Mouse (Mus musculus): ENCODE measurements around the gene Defa36. TPM values are rescaled to one million over a fixed set of nuclear protein-coding genes. Genes with fewer than 3 reads are reported as not detected.
"Not testable (repeated sequence)": the region's sequence is repeated elsewhere in the genome, so short reads cannot be mapped to it uniquely, and the experiment has no call there.

The Defa36 gene
- not detected in 2 replicates for polyA plus RNA-seq (2016; fragmentation: Nextera tagmentation; extraction: Ambion mirVana)

DNA sequence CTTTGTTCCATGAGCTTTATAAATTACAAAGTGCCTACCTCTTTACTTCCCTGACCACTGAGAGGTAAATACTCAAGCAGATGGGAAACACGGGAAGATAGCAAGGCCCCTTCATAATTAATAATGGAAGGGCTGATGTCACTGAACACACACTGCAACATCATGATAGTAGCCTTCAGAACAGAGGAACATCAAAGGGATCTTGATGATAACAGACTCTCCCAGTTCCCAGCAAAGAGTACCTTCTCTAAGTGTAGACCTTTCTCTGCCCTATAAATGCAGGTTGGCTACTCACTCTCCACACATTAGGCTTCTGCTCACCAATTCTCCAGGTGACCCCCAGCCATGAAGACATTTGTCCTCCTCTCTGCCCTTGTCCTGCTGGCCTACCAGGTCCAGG, at the start of gene Defa36:
TSS of gene Defa36 (plus strand) at position 301 of the 400 bp plus-strand sequence.
- not testable (repeated sequence) for H3K4me3 ChIP-seq; H3K36me3 ChIP-seq; H3K9me3 ChIP-seq; H3K27me3 ChIP-seq; ATAC-seq (ENCODE audit: low FRiP score, low read depth); H3K4me1 ChIP-seq; H3K27ac ChIP-seq (replicated peaks); H3K4me2 ChIP-seq (replicated peaks); H3K9ac ChIP-seq (replicated peaks)
- no CpG with 5 or more reads among the region's 1 CpGs for WGBS

DNA sequence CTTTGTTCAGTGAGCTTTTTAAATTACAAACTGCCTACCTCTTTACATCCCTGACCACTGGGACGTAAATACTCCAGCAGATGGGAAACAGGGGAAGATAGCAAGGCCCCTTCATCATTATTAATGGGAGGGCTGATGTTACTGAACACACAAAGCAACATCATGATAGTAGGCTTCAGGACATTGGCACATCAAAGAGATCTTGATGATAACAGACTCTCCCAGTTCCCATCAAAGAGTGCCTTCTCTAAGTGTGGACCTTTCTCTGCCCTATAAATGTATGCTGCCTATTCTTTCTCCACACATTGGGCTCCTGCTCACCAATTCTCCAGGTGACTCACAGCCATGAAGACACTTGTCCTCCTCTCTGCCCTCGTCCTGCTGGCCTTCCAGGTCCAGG, 49.0 kb upstream of the Defa36 start, which contains the start of gene Defa2:
TSS of gene Defa2 (plus strand) at position 301 of the 400 bp plus-strand sequence.
- not testable (repeated sequence) for H3K4me2 ChIP-seq (replicated peaks); H3K9me3 ChIP-seq; H3K36me3 ChIP-seq; H3K4me1 ChIP-seq; H3K9ac ChIP-seq (replicated peaks); H3K27ac ChIP-seq (replicated peaks); ATAC-seq (ENCODE audit: low FRiP score, low read depth); H3K27me3 ChIP-seq; H3K4me3 ChIP-seq
- WGBS: no CpG with 5 or more reads among the region's 2 CpGs

- WGBS: no CpG with 5 or more reads among the region's 2 CpGs
- not testable (repeated sequence) for ATAC-seq (ENCODE audit: low FRiP score, low read depth); H3K36me3 ChIP-seq; H3K27ac ChIP-seq (replicated peaks); H3K4me3 ChIP-seq; H3K4me1 ChIP-seq; H3K9ac ChIP-seq (replicated peaks); H3K27me3 ChIP-seq; H3K4me2 ChIP-seq (replicated peaks); H3K9me3 ChIP-seq
These were observed 35.7 kb upstream of the Defa36 start, which contains the start of gene Defa33 for GRCm38 (mm10) chr8:21391511-21391910. Gene Defa33 (plus strand): TSS chr8:21391811.

DNA sequence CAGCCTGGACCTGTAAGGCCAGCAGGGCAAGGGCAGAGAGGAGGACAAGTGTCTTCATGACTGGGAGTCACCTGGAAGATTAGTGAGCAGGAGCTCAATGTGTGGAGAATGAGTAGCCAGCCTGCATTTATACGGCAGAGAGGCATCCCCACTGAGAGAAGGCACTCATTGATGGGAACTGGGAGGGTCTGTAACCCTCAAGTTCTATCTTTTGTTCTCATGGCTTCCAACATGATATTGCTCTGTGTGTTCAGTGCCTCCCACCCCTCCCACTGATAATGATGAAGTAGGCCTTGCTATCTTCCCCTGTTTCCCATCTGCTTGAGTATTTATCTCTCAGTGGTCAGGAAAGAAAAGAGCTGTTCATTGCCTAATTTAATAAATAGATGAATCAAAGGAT, 29.2 kb downstream of the Defa36 start, which contains the start of gene Gm7849:
TSS of gene Gm7849 (minus strand) at position 101 of the 400 bp plus-strand sequence.
- H3K4me3 ChIP-seq; ATAC-seq (ENCODE audit: low FRiP score, low read depth); H3K27ac ChIP-seq (replicated peaks); H3K4me1 ChIP-seq; H3K9ac ChIP-seq (replicated peaks); H3K36me3 ChIP-seq; H3K9me3 ChIP-seq; H3K27me3 ChIP-seq; H3K4me2 ChIP-seq (replicated peaks): not testable (repeated sequence)
- WGBS: no CpG with 5 or more reads among the region's 1 CpGs

Other genes starting within 250 kb of the Defa36 start
- not detected in 2 replicates for gene Defa31, start 235.8 kb upstream of the Defa36 start, polyA plus RNA-seq (2016; fragmentation: Nextera tagmentation; extraction: Ambion mirVana)
- not detected in 2 replicates for gene Gm15293, start 225.8 kb upstream of the Defa36 start, polyA plus RNA-seq (2016; fragmentation: Nextera tagmentation; extraction: Ambion mirVana)
- gene Gm15292, start 177.7 kb upstream of the Defa36 start, polyA plus RNA-seq (2016; fragmentation: Nextera tagmentation; extraction: Ambion mirVana): not detected in 2 replicates
- not detected in 2 replicates for gene Defa27, start 111.9 kb upstream of the Defa36 start, polyA plus RNA-seq (2016; fragmentation: Nextera tagmentation; extraction: Ambion mirVana)
- gene Defa29, start 100.4 kb upstream of the Defa36 start, polyA plus RNA-seq (2016; fragmentation: Nextera tagmentation; extraction: Ambion mirVana): not detected in 2 replicates
- gene Defa2, start 48.9 kb upstream of the Defa36 start, polyA plus RNA-seq (2016; fragmentation: Nextera tagmentation; extraction: Ambion mirVana): not detected in 2 replicates
- not detected in 2 replicates for gene Defa33, start 35.6 kb upstream of the Defa36 start, polyA plus RNA-seq (2016; fragmentation: Nextera tagmentation; extraction: Ambion mirVana)
- gene Gm7849, start 29.1 kb downstream of the Defa36 start, polyA plus RNA-seq (2016; fragmentation: Nextera tagmentation; extraction: Ambion mirVana): not detected in 2 replicates
- not detected in 2 replicates for gene Defa20, start 81.8 kb downstream of the Defa36 start, polyA plus RNA-seq (2016; fragmentation: Nextera tagmentation; extraction: Ambion mirVana)
- gene Defa32, start 101.6 kb downstream of the Defa36 start, polyA plus RNA-seq (2016; fragmentation: Nextera tagmentation; extraction: Ambion mirVana): not detected in 2 replicates
- gene Defa37, start 138.0 kb downstream of the Defa36 start, polyA plus RNA-seq (2016; fragmentation: Nextera tagmentation; extraction: Ambion mirVana): not detected in 2 replicates
- gene Defa28, start 155.6 kb downstream of the Defa36 start, polyA plus RNA-seq (2016; fragmentation: Nextera tagmentation; extraction: Ambion mirVana): not detected in 2 replicates
- not detected in 2 replicates for gene Gm7861, start 167.1 kb downstream of the Defa36 start, polyA plus RNA-seq (2016; fragmentation: Nextera tagmentation; extraction: Ambion mirVana)
- not detected in 2 replicates for gene Defa26, start 190.8 kb downstream of the Defa36 start, polyA plus RNA-seq (2016; fragmentation: Nextera tagmentation; extraction: Ambion mirVana)
- gene Defa17, start 228.4 kb downstream of the Defa36 start, polyA plus RNA-seq (2016; fragmentation: Nextera tagmentation; extraction: Ambion mirVana): not detected in 2 replicates
- gene Defa34, start 238.4 kb downstream of the Defa36 start, polyA plus RNA-seq (2016; fragmentation: Nextera tagmentation; extraction: Ambion mirVana): not detected in 2 replicates

All from midbrain, embryonic 12.5 days (tissue).